Mouse (Mus musculus): ENCODE results near the gene Gk5.
"Not testable (repeated sequence)": the region's sequence is repeated elsewhere in the genome, so short reads cannot be mapped to it uniquely, and the experiment has no call there.

Gk5 gene

DNA sequence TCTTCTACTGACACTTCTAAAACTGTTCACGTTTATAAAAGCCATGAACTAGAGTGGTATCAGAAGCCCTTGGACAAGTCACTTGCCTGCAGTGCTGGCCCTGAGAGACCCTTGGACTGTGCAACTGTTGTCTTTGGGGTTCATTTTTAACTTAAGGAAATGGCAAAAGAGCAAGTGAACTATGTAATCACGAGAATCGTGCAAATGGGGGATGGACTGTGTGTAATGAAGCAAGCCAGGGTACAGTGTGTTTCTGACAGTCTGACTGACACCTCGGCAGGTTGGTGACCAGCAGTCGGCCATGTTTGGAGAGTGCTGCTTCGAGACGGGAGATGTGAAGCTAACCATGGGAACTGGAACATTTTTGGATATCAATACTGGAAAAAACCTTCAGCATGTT is 33.6 kb downstream of the Gk5 start:
- DNase-seq = peak; percentile 22

DNA sequence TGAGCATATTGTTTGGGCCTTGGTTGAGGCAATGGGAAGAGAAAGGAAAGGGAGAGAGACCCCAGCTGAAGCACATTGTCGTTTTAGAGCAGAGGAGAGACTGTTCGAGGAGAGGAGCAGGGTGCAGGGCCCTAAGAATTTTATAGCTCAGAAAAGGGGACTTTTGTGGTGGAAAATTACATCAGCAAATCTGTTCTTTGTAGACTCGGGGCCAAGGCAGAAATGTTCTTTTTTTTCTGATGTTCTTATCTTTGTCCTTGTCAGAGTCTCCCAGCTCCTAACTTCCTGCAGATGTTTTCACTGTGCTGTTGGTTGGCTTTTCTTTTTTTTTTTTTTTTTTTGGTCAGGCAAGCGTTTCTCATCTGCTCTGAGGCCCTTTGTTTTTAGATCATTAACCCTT is 39.3 kb downstream of the Gk5 start:
- no peak for DNase-seq

DNA sequence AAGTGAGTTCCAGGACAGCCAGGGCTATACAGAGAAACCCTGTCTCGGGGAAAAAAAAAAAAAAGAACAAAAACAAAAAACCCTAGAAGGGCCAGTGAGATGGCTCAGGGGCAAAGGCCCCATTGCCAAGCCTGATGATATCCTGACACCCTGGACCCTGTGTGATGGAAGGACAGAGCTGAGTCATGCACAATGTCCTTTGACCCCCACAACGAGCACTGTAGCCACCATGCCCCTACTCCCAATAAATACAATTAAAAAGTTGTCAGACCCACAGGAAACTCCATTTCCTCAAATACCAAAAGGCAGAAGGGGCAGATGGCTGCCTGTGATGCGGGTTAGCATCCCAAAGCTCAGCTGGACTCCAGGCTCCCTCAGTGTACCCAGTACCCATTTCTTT is 39.9 kb downstream of the Gk5 start:
- no peak for DNase-seq

DNA sequence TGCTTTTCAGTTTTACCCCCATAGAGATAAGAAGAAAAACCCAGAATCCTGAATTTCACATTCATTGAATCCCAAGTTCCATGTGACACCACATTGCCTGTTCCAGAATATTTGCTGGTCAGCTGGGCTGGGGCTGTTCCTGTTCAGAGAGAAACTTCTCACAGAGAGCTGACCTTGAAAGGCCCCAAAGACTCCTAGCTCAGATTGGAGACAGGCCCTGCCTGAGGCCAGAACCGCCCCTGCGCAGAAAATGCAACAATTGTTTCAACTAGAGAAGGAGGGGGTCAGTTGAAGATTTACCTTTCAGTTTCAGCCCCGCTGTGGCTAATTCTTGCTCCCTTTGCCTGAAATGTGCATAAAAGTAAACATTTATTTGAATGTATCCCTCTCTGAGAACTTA is 41.6 kb downstream of the Gk5 start:
- DNase-seq = peak; percentile 34

DNA sequence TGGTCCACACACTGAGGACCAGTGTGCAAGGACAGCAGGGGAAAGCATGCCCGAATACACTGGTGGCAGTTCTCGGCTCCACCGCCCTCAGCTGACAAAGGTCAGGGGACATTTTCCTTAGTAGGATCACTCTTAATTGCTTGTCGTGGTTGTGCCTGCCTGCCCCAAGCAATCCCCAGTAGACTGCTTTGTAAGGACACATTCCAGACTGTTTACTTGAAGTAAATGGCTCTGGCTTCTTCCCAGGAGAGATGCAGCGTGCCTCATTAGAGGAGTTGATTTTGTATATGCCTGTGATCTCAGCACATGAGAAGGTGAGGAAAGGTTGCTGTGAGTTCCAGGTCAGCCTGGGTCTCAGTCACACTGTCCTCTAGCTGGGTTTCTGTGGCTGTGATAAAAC is 43.3 kb downstream of the Gk5 start:
- DNase-seq = peak; percentile 31

DNA sequence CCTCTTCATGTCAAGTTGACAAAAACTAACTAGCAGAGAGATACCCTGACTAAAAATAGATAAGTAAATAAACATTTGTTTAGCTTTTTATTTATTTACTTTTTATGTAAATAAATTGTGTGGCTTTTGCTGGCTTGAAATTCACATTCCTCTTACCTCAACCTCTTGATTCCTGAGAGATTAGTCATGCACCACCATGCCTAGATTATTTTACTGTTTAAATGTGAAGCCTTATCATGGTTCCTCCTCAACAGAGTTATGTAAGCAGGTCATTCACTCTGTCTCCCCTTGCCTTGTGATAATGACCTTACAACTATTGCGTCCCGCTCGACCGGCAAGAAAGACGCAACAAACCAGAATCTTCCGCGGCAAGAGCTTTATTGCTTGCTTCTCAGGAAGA is 44.3 kb downstream of the Gk5 start:
- DNase-seq = no peak

DNA sequence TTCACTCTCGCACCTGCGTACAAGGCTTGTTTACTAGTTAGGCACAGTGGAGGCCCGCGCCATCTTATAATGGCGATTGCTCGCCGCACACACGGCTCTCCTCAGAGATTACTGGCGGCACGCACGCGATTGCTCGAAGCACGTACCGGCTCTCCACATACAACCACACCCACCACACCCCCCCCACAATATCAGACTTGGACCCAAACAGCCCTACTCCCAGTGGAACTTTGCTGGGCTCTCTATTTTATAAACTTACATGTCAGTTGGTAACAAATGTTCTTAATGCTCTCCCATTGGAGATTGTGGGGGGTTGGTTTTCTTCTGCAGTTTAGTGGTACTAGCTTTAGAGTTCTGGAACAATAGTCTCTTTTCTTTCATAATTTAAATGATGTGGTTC is 44.8 kb downstream of the Gk5 start:
- DNase-seq = not testable (repeated sequence)

DNA sequence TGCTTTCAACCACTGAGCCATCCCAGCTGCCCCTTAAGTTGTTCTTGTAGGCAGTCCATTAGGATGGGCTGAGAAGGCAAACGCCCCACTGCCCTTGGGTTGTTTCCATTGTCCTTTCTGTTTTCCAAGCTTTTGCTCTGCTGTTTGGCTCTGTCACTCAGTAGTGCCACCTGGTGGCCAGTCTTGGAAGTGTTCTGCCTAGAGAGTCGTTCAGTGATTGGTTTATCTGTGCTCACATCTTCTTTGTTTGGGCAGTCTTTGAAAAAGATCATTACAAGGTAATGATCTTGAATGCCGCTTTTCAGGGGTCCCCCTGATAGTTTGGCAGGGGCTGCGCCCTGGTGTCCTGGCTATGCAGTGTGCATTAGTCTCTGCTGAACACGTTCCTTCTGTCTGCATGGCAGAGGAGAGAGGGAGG is 48.0 kb downstream of the Gk5 start:
- peak; percentile 47 for DNase-seq

DNA sequence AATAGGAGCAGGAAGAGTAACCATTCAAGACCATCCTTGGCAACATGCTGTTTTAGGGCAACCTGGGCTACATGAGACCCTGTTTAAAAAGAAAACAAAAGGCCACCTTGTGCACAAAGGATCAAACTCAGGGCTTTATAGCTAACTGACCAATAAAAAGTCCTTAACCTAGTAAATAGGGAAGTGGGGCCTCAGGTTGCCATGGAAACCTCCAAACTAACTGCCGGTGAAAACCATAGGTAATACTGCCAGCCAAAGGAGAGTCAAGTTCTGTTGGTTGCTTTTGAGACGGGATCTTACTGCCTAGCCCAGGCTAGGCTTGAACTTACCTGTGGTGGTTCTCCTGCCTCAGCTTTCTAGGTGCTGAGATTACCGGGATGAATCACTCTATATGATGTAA is 51.4 kb downstream of the Gk5 start:
- no peak for DNase-seq

DNA sequence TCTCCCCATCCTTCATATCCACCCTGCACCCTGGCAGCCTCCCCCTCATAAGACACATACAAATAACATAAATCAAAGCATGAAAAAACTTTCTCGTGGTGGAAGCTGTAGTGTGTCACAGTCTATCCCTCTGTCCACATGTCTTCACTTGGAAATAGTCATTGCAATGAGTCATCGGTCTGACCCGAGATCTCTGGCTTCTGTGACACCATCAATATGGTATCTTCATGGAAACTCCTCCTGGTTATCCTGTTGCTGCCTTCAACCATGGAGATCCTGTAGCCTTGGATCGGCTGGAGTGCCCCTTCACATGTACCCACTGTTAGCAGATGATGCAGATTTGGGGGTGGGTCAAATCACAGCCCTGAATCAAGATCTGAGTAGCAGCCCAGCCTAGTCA is 65.7 kb downstream of the Gk5 start:
- DNase-seq = no peak

DNA sequence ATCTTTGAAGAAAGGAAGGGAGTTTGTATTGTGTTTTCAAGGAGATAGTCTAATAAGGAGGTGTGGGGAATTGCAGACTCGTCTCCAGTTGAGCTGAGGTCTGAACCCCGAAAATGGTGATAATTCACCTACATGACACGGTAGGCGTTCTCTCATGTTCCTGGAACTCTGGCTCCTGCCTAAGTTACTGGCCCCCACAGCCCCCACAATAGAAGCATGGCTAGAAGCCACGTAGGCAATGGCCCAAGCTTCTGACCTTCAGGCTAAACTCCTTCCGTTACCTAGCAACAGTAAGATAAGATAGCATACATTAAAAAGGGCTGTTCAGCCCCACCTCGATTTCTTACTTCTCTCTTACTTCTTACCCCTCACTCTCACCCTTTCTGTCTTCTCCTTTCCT is 67.5 kb downstream of the Gk5 start:
- DNase-seq = no peak

DNA sequence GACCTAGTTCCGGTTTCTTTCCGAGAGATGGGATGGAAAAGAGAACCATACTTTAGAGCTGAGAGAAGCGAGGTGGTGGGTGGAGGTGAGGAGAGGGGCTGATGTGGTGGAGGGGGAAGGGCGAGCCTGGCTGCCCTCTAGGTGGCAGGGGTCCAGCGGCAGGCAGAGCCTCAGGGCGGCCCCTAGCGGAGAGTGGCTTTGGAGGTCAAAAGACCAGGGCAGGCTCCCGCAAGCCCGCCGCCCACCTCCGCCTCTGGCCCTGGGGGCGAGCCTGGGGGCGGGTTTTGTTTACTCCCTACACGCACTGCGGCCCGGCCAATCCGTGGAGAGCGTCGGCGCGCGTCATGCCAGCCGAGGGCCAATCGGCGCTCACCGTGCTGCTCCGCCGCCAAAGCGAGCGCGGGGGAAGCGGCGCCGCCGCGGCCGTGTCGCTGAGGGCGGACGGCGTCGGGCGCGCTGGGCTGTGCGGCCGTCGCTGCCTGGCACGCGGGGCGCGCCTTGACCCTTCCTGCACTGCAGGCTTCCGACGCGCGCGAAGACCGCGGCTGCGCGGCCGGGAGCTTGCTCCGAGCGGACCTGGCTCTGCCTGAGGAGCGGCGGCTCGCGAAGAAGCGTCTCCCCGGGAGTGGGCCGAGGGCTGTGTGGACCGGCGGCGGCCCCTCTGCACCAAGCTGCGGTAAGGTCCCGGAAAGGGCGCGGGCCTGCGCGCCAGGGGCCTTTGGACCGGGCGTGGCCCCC is 76.9 kb downstream of the Gk5 start, which contains the start of gene Tfdp2:
TSS of gene Tfdp2 (plus strand) at position 391 of the 738 bp plus-strand sequence.
- DNase-seq = peak; percentile 91

DNA sequence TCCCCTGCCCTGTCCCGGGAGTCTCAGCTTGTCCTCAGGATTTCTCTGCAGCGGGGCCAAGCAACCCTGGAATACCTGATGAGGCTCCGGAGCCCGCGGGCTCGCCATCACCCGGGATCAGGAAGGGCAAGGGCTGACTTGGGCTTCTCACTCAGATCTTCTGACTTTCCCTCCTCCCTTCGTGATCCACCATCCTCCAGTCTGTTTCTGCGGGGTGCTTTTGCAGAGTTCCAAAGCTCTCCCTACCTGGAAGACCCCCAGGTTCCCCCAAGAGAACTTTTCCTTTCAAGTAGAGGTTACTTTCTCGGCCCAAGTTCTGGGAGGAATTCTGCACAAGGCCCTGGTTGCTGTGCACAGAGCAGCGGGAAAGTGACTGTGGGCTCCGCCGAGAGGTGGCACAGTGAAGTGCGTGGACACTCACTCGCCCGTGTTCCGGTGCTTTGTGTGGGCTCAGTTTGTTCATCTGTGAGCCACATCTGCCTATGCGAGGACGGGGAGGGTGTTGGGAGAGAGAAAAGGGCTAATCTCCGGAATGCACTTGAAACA is 77.5 kb downstream of the Gk5 start:
- peak; percentile 28 for DNase-seq

DNA sequence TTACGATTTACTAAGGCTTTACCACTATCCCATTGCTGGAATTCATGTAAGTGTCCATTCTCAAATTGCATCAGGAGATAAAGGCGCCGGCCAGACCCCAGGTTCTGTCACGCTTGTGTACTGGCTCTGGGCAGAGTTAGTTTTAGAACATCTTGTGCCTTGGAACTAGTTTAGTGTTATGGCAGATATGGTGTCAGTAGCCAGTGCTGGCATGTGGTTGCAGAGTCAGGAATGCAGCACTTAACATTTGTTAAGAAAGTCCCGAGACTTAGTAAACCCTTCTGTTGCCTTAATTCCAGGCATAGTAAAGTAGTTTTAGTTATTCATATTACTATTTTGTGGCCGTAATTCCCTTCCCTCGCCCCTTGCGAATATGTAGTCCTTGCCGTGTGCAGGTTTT is 78.6 kb downstream of the Gk5 start:
- DNase-seq = peak; percentile 3

DNA sequence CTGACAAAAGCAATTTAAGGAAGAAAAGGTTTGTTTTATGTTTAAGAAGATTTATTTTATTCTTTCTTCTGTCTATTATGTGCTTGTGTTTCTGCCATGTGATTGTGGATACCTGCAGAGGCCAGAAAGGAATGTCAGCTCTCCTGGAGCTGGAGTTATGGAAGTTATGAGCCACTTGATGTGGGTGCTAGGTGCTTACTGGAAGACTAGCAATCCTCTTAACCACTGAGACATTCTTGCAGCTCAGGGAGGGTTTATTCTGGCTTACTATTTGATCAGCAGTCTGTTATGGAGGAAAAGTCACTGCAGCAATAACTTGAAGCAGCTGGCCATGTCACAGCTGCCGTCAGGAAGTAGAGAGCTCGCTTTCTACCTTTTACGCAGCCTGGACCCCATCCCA is 84.5 kb downstream of the Gk5 start:
- DNase-seq = no peak

DNA sequence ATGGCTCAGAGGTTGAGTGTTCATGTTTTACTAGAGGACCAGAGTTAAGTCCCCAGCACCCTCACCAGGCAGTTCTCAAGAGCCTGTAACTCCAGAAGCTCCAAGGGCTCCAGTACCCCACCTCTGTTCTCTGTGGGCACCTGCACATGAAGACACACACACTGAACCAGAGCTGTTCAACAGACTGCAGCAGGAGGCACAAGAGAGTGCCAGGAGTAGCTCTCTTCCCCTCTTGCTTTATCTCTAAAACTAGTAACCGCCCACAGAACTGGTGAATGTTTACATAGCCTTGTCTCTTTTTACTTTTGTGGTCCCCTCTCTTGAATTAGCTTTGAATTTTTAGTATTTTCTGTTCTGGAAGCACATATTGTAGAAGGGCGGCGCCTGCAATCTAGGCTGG is 88.3 kb downstream of the Gk5 start:
- DNase-seq = no peak

DNA sequence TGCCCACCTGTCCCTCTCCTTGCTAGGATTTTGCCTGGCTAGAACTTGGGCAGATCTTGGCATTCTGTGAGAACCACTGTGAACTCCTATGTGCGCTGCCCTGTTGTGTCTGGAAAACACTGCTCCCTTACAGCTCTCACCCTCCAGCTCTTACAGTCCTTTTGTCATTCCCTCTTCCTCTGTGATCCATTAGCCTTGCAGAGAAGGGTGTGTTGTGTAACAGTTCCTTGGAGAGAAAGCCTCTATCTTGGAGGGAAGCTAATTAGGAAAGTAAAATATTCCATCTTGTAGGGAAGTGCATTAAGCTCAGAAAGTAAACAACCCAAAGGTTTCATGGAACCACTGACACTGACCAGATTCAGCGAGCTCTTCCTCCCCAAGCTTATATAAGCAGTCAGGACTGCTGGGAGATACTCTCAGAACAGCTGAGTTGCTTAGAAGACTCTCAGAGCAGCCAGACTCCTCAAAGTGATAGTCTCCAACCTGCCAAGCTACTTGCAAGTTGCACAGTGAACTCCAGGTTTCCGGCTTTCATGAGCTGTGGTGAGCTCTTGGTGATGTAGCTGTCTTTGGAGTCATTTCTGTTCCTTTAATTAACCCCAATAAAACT is 94.0 kb downstream of the Gk5 start:
- no peak for DNase-seq

DNA sequence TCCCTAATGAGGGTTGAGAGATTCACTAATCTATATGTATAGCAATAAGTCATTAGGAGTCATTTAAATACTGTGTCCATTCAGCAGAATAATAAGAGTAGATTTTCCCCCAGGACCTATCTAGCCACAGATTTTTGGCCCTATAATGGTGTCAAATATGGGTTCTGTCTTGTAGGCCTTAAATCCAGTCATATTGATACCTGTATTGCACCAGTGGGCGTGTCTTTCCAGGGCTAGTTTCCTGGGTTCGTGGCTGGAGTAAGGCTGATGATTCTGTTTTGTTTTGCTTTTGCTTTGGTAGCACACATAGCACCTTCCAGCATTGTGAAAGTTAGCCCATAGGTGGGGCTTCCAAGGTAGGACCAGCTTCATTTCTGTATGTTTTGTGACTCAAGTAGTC is 95.0 kb downstream of the Gk5 start:
- DNase-seq = no peak

DNA sequence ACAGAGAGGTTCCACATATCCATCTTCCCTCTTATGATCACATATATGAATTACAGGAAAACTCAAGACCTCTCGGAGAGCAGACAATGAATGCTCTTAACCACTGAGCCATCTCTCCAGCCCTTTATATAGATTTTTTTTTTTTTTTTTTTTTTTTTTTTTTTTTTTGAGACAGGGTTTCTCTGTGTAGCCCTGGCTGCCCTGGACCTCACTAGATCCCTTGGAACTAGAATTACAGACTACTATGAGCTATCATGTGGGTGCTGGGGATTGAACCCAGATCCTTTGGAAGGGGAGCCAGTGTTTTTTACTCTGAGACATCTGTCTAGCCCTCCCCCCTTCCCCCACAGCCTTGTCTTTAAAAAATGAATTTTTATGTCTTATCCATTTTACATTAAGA is 98.1 kb downstream of the Gk5 start:
- DNase-seq = no peak

DNA sequence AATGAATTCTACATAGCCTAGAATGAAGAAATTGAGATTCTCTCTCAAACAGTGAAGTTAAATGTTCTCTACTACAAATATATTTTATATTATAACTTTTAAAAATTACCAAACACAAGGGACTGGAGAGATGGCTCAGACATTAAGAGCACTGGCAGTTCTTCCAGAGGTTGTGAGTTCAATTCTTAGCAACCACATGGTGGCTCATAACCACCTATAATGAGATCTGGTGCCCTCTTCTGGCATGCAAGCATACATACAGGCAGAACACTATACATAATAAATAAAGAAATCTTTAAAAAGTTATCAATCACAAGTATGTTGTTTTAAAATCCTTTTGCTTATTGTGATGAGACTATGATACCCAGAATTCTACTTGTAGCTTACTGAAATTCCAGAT is 98.6 kb downstream of the Gk5 start:
- no peak for DNase-seq

DNA sequence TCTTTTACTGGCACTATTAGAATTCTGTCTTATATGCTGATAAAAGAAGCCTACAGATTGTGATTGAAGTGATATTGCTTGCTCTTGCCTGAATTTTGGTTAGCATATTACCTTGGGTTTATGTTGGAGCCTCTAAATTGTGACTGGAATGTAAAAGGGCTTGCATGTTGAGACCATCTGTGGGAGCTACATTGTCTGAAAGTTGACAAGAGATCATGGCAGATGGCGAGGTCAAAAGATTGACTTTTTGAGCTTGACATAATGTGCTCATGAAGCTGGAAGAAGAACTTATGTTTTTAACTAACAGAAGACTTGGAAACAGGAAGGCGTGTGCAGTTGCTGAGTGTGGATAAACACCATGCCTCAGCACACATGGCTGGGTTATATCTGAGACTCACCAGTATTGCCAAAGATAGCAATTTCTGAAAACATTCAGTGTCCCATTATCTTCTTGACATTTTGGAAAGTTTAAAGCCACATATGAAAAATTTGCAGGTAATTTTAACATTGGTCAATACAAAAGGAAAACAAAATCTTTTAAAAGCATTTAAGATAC is 100.0 kb downstream of the Gk5 start:
- no peak for DNase-seq

DNA sequence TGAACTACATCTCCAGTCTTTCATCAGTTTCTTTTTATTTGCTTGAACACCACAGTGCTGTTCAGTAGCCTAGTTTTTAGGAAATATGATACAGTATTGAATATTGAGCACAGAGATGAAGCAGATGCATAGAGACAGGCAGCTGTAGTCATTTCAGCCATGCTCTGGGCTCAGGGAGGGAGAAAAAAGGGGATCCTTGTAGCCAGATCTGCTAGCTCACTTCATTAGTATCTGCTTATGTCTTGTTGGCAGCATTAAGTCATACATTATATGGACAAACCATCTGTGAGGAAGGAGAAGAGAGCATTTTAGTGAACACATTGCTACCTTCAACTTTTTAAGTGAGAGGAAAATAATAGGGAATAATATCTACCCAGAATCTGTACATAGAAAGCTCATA is 101.3 kb downstream of the Gk5 start:
- DNase-seq = no peak

DNA sequence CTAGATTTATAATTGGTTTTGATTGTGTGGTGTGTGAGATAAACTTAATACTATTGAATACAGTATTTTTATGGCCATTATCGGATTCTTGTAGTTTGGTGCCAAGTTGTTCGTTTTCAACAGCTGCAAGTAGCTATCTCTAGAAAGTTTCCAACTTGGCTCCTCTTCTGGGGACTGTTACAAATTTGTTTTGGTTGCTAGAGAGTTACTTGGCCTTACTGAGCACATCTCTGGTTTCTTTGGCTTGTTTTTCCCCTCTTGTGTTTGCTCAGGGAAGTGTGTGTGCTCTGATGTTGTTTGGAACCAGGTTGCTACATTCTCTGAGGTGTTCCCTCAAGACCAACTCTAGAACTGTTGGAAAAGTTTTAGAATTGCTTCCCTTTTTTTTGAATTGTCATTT is 104.1 kb downstream of the Gk5 start:
- no peak for DNase-seq

DNA sequence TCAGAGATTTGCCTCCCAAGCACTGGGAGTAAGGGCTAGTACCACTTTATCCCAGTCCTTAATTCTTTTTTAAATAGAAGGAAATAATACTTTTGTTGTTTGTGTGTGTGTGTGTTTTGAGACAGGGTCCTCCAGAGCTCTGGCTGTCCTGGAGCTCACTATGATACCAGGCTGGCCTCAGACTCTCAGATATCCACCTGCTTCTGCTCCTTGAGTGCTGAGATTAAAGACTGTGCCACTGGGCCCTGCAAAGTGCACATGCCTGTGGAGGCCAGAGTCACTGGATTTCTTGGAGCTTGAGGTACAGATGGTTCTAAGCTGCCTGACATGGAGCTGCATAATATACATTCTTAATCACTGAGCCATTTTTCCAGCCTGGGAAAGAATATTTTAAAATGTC is 109.1 kb downstream of the Gk5 start:
- DNase-seq = no peak

All from kidney, adult 11 months (tissue).